Mouse (Mus musculus) cerebellum, postnatal 10 days (tissue): ENCODE results near the gene Wdfy2.
"Not testable (repeated sequence)": the region's sequence is repeated elsewhere in the genome, so short reads cannot be mapped to it uniquely, and the experiment has no call there.

Experiments used
- DNase-seq, 2 experiments: peaks; one replicate each; pipeline ENCODE4 v3.0.0; 2021; ENCODE audit warnings: mixed read lengths in 2 of 2

Wdfy2 gene

GRCm38 (mm10) chr14:62837641-62838252, at the start of gene Wdfy2:
Wdfy2 (plus strand) TSS chr14:62837678.
- DNase-seq: no peak

GRCm38 (mm10) chr14:62789282-62789681, 48.2 kb upstream of the Wdfy2 start:
- no peak for DNase-seq

GRCm38 (mm10) chr14:62795719-62796118, 41.8 kb upstream of the Wdfy2 start:
- no peak for DNase-seq

- no peak for DNase-seq
Measured at GRCm38 (mm10) chr14:62798608-62799101, 38.8 kb upstream of the Wdfy2 start.

DNA sequence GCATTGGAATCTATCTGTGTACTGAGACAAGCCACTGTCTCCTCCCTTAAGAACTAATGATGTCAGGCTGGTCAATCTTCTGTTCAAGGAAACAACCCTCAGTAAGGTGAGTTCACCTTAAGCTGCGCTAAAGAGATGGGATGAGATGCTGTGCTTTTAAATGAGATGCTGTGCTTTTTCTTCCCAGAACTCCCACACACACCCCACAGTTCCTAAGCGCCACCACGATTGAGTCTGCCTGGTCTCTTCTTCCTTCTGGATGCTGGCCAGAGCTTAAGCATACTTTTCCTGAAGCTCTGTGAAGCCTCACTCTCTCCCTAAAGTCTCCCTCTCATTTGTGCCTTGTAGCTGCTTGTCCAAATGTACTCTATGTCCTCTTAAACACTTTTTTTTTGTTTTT, 36.7 kb upstream of the Wdfy2 start:
- no peak for DNase-seq

DNA sequence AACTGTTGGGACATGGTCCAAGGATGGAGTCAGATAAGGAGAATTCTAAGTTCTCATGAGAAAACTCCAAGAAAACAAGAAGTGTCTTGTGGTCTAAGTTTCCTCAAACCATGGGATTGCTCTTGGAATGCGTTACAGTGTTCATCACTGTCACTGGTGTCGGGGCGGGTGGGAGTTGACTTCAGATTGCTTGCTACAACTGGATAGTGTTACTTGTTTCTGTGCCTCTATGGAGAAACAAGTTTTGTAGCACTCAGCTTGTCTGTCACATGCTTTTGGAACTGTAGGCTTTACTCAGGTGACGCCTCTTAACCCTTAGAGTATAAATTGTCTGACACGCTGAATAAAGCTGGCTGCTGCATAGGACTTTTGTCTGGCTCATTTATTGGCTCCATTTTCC, 34.3 kb upstream of the Wdfy2 start:
- no peak for DNase-seq

DNA sequence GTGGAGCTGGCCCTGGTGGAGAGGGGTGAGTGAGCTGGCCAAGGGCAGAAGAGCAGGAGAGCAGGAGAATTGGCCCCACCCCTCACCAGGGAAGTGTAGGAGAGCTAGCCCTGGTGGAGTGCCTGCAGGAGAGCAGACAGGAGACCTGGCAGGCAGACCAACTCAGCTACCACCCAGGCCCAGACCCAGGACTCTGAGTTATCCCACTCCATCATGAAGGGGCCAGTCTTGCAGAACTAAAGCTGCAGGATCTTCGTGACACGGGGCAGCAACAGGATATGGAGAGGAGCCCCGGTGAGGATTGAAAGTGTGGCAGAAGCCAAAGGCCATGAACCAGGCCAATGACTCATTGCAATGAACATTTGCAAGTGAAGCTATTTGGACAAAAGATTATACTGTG, 30.6 kb upstream of the Wdfy2 start:
- no peak for DNase-seq

DNA sequence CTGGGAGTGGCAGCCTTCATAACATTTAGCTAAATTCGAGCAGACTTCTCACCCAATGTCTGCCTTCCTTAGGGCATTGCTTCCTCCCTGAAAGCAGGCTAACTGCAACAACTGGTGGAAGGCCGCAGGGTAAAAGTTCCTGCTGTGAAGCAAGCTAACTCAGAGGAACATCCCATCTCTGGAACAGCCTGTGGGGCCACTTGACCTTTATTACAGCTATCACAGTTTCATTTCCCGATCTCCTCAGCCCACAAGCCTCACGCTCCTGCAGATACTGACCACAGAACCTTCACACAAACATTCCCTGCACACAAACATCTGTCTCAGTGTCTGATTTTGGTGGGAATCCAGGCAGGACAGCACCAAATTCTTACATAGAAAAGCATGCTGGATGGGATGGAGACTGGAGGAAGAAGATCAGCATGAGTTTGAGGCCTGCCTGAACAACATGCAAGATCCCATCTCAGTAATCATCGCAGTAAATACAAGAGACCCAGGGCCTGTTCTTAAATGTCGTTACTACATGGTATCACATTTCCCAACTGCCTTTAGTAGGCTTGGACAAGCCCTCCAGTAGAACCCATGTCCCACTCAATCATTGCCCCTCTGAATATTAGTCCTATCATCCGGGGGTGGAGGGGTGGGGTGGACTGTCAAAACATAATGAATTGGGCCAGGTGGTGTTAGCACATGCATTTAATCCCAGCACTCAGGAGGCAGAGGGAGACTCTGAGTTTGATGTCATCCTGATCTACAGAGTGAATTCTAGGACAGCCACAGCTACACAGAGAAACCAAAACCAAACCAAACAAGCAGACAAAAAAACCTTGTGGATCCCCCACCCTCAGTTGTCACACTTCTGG, 28.6 kb upstream of the Wdfy2 start:
- DNase-seq: no peak

DNA sequence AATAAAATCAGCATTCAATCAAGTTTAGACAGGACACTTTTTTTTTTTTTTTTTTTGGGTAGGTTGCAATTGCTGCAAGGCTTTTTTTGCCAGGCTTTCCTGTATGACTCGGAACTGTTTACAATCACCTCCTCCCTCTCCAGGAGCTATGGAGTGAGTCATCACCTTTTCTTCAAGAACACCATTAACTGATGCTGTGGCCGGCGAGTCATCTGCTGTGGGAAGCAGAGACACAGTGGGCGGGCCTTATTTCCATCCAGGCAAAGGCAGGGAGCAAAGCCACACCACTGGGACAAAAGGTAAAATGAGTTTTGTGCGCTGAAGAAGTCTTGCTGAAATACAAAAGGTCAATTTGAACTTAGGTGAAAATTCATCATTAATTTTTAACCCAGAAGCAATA, 24.7 kb upstream of the Wdfy2 start:
- DNase-seq: no peak

DNA sequence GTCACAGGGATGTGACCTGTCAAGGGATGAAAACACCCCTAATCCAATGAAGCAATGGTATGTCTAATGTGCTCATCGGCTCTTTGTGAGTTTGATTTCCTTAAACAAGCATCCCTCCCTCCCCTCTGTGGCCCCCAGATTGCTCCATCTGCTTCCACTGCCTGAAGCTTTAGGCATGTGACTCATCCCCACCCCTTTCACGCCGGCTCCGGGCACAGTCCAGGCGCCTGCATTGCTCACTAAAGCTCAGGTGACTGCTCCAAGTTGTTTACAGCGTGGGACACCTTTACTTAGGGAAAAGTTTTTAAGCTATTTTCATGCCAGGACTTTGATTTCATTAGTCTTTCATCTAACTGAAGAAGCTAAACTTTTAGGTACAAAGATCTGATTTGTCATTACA, 22.9 kb upstream of the Wdfy2 start:
- DNase-seq: no peak

GRCm38 (mm10) chr14:62816827-62817226, 20.7 kb upstream of the Wdfy2 start:
- DNase-seq: no peak

GRCm38 (mm10) chr14:62825575-62826332, 11.7 kb upstream of the Wdfy2 start:
- no peak for DNase-seq

- no peak for DNase-seq
Measured at GRCm38 (mm10) chr14:62829291-62829690, 8.2 kb upstream of the Wdfy2 start.

GRCm38 (mm10) chr14:62831691-62832275, 5.7 kb upstream of the Wdfy2 start:
- no peak for DNase-seq

- DNase-seq: no peak
Measured at GRCm38 (mm10) chr14:62833036-62833435, 4.4 kb upstream of the Wdfy2 start.

- no peak for DNase-seq
Measured at GRCm38 (mm10) chr14:62833541-62833940, 3.9 kb upstream of the Wdfy2 start.

DNA sequence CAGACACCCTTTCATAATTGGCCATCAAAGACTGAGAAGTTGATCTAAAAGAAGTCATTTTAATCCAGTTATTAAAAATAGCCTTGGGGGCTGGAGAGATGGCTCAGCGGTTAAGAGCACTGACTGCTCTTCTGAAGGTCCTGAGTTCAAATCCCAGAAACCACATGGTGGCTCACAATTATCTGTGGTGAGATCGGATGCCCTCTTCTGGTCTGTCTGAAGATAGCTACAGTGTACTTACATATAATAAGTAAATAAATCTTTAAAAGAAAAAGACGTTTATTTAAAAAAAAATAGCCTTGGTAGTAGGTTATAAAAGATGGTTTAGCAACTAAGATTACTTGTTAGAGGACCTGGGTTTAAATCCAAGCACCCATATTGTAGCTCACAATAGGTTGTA, 1.7 kb upstream of the Wdfy2 start:
- DNase-seq: not testable (repeated sequence)

DNA sequence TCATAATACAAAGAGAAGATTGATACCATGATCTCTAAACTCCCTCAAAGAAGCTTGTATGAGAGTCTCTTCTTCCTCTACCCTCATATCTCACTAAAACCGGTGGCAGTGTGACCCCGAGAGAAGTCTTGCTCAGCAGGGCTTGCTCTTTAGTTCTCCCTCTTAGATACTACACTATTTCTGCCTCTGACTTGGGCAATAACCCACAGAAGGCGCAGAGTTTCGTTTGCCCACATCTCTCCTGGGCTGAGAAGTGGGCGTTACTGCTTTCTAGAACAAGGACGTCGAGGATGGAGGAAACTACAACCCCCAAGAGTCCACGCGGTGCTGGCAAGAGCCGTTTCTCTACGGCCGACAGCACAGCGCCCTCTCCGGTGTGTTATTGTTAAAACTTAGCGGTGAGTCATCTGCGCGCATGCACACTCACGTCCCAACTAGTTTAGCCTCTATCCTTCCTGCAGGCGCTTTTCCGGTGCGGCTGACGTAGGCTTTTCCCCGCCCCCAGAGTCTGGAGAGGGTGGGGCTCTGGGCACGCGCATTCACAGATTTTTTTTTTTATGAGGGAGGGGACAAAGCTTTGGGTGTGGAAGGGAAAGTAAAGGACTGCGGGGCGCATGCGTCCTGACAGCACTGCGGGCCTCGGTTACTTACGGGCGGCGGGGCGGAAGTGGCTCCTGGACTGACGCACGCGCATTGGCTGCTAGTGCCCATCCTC, 395 bp upstream of the Wdfy2 start:
- DNase-seq: peak; percentile 99

- no peak for DNase-seq
Measured at GRCm38 (mm10) chr14:62838336-62838735, 858 bp downstream of the Wdfy2 start.

- DNase-seq: no peak
Measured at GRCm38 (mm10) chr14:62841726-62842125, 4.2 kb downstream of the Wdfy2 start.

DNA sequence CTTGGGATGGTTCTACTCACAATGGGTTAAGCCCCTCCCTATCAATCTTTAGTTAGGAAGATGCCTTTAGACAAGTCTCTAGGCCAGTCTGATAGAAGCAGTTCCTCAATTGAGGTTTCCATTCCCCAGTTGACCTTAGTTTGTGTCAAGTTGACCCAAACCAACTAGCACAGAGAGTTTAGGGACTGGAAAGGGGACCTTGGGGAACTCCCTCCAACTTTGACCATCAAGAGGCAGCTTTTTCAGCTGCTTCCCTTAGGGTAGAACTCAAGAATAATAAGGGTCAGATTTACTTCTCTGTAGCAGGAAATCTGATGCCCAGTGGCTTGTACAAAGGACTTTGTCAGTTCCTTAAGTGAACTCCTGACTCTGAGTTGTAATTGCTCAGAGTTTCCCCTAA, 5.0 kb downstream of the Wdfy2 start:
- no peak for DNase-seq

GRCm38 (mm10) chr14:62842976-62843375, 5.5 kb downstream of the Wdfy2 start:
- no peak for DNase-seq
